Mouse (Mus musculus) cerebellum, adult 2 months (tissue): ENCODE measurements around the gene Sytl3.

Experiments used
- CTCF ChIP-seq: fragments of 200-500 bp; IDR thresholded peaks from 2 replicates; pipeline ENCODE4 v1.5.1; 2011; ENCODE audit warnings: low read depth, mild to moderate bottlenecking, control low read depth, low read length, moderate library complexity, borderline replicate concordance; ENCODE audit not compliant: insufficient read depth
- POLR2A ChIP-seq: fragments of 200-500 bp; IDR thresholded peaks from 2 replicates; pipeline ENCODE4 v1.6.1; 2011; ENCODE audit warnings: low read length, control low read depth, borderline replicate concordance; ENCODE audit not compliant: insufficient read depth

- TF ChIP-seq POLR2A (no peak), CTCF (no peak)
Measured at GRCm38 (mm10) chr17:6751221-6751859, 92.4 kb downstream of the Sytl3 start.
